Mouse (Mus musculus) adrenal gland, adult 8-10 months (tissue): ENCODE data around the gene Rtraf. TPM values are rescaled to one million over a fixed set of nuclear protein-coding genes. Genes with fewer than 3 reads are reported as not detected.

ENCODE experiments used
- DNase-seq: peaks from one replicate; pipeline ENCODE4 v3.0.0; 2022
- total RNA-seq, 4 experiments: library from RNA; stranded (reverse); gene quantifications; 2 replicates each; pipeline ENCODE4 v1.2.4; 2022

Rtraf gene
- total RNA-seq, 4 experiments from 2014 or later, result 73.4 to 76.8 (median 75.6) TPM

DNA sequence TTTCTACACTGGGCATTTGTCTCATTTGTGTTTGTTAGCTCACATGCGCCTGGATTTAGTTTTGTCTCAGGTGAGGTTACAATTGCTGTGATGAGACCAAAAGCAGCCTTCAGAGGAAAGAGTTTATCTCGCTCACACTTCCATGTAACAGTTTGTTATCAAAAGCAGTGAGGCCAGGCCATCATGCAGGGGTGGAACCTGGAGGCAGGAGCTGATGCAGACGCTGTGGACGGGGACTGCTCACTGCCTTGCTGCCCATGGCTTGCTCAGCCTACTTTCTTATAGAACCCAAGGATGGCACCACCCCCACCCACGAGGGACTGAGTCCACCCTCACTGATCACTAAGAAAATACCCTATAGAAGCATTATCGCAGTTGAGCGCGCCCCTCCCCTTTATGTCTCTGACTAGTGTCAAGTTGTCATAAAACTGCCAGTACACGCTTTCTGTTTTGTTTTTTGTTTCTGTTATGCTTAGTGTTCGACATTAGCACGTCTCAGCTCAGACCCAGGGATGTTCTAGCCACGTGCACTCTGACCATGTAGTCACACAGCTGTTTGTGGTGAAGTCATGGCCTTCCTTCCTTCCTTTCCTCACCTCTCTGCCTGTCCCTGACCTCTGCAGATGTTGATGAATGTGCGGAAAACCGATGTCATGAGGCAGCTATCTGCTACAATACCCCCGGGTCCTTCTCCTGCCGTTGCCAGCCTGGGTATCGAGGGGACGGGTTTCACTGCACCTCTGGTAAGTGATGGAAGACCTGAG is 26.9 kb downstream of the Rtraf start:
- DNase-seq, result peak; percentile 21

GRCm38 (mm10) chr14:19794881-19795280 is 28.7 kb downstream of the Rtraf start:
- DNase-seq, result no peak

- DNase-seq, result no peak
These were observed 35.2 kb downstream of the Rtraf start for GRCm38 (mm10) chr14:19788443-19788842.

GRCm38 (mm10) chr14:19785797-19786588 is 37.6 kb downstream of the Rtraf start:
- no peak for DNase-seq

- DNase-seq, result no peak
These were observed 45.7 kb downstream of the Rtraf start for GRCm38 (mm10) chr14:19777945-19778344.

DNA sequence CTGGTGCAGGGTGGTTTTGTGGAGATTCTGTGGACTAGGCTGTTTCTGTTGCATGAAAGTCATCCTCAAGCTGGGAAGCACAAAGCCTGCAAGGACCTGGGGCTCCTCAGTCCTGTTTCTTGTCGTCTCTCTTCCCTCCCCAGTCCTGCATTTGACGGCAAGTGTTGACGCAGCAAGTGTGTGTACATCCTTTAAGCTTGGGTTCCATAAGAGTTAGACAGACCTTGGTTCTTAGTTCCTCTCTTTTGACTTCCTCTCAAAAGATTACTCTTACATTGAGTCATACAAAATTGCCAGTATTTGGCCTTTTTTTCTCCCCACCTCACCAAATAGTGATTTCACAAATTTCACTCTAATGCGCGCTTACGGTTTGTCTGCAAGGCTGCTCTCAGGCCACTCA is 46.3 kb downstream of the Rtraf start:
- DNase-seq, result no peak

- no peak for DNase-seq
These were observed 46.7 kb downstream of the Rtraf start for GRCm38 (mm10) chr14:19776890-19777289.

- no peak for DNase-seq
These were observed 47.4 kb downstream of the Rtraf start for GRCm38 (mm10) chr14:19776179-19776578.

- no peak for DNase-seq
These were observed 48.1 kb downstream of the Rtraf start for GRCm38 (mm10) chr14:19775491-19775890.

- DNase-seq, result no peak
These were observed 49.5 kb downstream of the Rtraf start for GRCm38 (mm10) chr14:19774036-19774628.

GRCm38 (mm10) chr14:19771173-19771572 is 52.5 kb downstream of the Rtraf start:
- no peak for DNase-seq

DNA sequence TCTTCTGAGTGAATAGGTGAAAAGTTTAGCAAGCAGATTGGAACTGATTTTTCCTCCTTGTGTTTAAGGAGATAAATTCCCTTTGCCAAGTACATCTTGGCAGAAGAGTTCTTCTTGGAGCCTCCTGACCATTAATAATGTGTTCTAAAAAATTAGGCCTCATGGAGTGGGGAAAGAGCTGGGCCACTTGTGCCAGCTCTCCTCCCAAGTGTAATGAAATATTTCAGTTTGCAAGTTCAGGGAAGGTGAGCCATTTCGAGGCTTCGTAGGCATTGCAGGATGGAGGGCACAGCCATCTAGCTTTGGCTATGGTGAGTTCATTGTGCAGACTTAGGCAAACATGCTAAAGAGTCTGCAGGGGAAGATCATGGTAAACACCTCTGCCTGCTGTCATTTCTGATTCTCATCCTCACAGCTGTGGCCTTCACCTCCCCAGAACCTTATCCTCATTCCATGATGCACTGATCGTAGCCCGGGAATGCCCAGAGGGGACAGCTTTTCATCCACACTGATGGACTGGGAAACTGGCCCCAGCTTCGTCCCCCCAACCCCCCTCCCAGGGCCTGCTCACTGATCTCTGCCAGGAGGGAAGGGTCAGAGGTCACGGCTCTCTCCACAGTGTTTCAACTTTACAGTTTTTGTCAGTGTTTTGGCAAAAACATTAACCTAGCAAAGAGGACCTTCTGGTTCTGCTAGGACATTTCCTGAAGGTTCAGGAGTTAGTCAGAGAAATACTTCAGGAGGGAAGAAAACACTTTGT is 54.0 kb downstream of the Rtraf start:
- peak; percentile 17 for DNase-seq

- no peak for DNase-seq
These were observed 55.0 kb downstream of the Rtraf start for GRCm38 (mm10) chr14:19768648-19769047.

- no peak for DNase-seq
These were observed 57.3 kb downstream of the Rtraf start for GRCm38 (mm10) chr14:19766380-19766649.

GRCm38 (mm10) chr14:19765539-19766379 is 57.9 kb downstream of the Rtraf start:
- DNase-seq, result no peak

- no peak for DNase-seq
These were observed 59.3 kb downstream of the Rtraf start for GRCm38 (mm10) chr14:19764331-19764730.

GRCm38 (mm10) chr14:19763527-19763926 is 60.1 kb downstream of the Rtraf start:
- DNase-seq, result no peak

DNA sequence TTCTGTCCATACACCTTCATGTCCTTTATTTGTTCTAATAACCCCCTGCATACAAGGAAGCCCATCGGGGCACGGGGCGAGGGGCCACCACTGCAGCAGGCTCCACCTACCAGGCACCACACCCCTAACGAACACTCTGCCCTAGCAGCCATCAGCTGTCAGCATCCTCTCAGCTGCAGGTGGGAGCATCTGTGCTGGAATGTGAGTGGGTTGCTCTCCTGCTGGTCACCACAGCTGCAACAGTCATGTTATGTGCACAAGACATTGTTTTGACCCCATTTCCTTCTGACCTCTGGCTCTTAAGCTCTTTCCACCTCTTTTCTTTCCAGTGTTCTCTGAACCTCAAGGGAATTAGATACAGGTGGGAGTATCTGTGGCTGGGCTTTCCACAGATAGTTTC is 61.6 kb downstream of the Rtraf start:
- no peak for DNase-seq
